Comparison of ENCODE assay signal across 25 mouse cellular contexts in the genomic region with DNA sequence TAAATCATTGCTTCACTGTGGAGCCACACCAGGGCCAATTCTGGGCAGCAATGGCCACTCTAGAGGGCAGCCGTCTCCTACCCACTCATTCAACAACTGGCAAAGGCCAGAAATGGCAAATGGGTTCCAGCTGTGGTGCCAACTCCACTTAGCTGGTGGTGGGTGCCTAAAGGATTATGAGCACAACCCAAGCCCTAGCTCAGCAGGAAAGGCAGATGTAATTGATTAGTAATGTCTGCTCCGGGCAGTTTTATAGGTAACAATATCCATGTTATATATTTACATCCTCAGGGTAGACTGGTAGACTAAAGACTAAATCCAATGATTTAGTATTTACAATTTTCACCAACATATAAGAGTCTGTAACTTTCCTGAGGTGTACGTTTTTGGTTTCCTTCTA. TPM values are rescaled to one million over a fixed set of nuclear protein-coding genes. Genes with fewer than 3 reads are reported as not detected.
DNase-seq lines count a peak whose midpoint lies in the region; ATAC-seq and TF ChIP-seq lines count a peak whose summit lies in the region.
"Had no signal": no experiment of that assay in that cellular context is flagged by ENCODE, and none has a peak within 500 bp of the region (broad histone marks: within the 10 kb centered on the region; RNA-seq: fewer than 3 reads in every experiment).

No protein-coding gene starts in this region.

- no peaks in the 10 kb centered on the region for H3K36me3 ChIP-seq in lung, postnatal 0 days (ENCODE audit: insufficient read depth, low read length)
- peaks cover 3% of the 10 kb centered on the region; the same call in 1 of the 2 replicates for H3K36me3 ChIP-seq in limb, embryonic 10.5 days
- H3K36me3 ChIP-seq in myocyte (ENCODE audit: control insufficient read depth, insufficient read depth) = no peaks in the 10 kb centered on the region
- H3K36me3 ChIP-seq: forebrain, embryonic 10.5 days; forebrain, embryonic 15.5 days; hindbrain, embryonic 15.5 days; limb, embryonic 15.5 days; liver, embryonic 13.5 days; midbrain, embryonic 12.5 days; neural tube, embryonic 13.5 days had no signal

- peak overlapping the region; percentile 34 for H3K4me3 ChIP-seq in gastrocnemius, adult 2 months
- no peak overlapping the region for H3K4me3 ChIP-seq in lung, postnatal 0 days (ENCODE audit: low read depth, low read length)
- no peak overlapping the region for H3K4me3 ChIP-seq in limb, embryonic 10.5 days
- no peak overlapping the region for H3K4me3 ChIP-seq in myocyte
- H3K4me3 ChIP-seq: forebrain, embryonic 10.5 days; forebrain, embryonic 15.5 days; heart, embryonic 10.5 days; hindbrain, embryonic 15.5 days; limb, embryonic 15.5 days; liver, embryonic 13.5 days; midbrain, embryonic 12.5 days; neural tube, embryonic 13.5 days had no signal

- H3K9me3 ChIP-seq in lung, postnatal 0 days (ENCODE audit: low read length) = no peaks in the 10 kb centered on the region
- H3K9me3 ChIP-seq in limb, embryonic 10.5 days (replicated peaks) = no peaks in the 10 kb centered on the region
- H3K9me3 ChIP-seq: forebrain, embryonic 10.5 days; forebrain, embryonic 15.5 days; heart, embryonic 10.5 days; hindbrain, embryonic 15.5 days; limb, embryonic 15.5 days; liver, embryonic 13.5 days; midbrain, embryonic 12.5 days; neural tube, embryonic 13.5 days had no signal

- peaks cover 25% of the 10 kb centered on the region; the same call in 1 of the 2 replicates for H3K4me1 ChIP-seq in lung, postnatal 0 days (ENCODE audit: insufficient read depth, low read depth, low read length)
- H3K4me1 ChIP-seq in limb, embryonic 10.5 days = peaks cover 56% of the 10 kb centered on the region

- intact Hi-C loops in gastrocnemius, adult 2 months (cut with DNase I) = no loop called here

- no peaks in the 10 kb centered on the region for H3K79me2 ChIP-seq in myocyte (ENCODE audit: control insufficient read depth, insufficient read depth)

- no peak for DNase-seq in gastrocnemius, adult 2 months
- no peak for DNase-seq in gastrocnemius, postnatal 10 days
- no peak for DNase-seq in lung, postnatal 0 days (ENCODE audit: low spot score)
- no peak for DNase-seq in lung, postnatal 14 days
- no peak for DNase-seq in limb, embryonic 10.5 days (ENCODE audit: low spot score)
- DNase-seq in layer of hippocampus, postnatal 10 days (ENCODE audit: low spot score in 2 of 2) = no peak
- DNase-seq in thymus, postnatal 25 days = no peak
- DNase-seq: adrenal gland, adult 8-10 months; cerebellum, adult 11 months; cerebellum, adult 9-11 months; kidney, adult 18-20 months; liver, embryonic 13.5 days; lung, adult 18-20 months; lung, postnatal 10 days; right cerebral cortex, postnatal 14 days had no signal

- TF ChIP-seq POLR2A in myocyte (IDR thresholded peaks at IDR 0.05; ENCODE audit: insufficient read length, low read depth) = no peak

- H3K27me3 ChIP-seq in lung, postnatal 0 days (replicated peaks; ENCODE audit: insufficient read depth, low read length) = no peaks in the 10 kb centered on the region
- H3K27me3 ChIP-seq in limb, embryonic 10.5 days (ENCODE audit: low read depth, poor library complexity, severe bottlenecking) = no peaks in the 10 kb centered on the region
- H3K27me3 ChIP-seq in myocyte (ENCODE audit: control insufficient read depth, insufficient read depth, insufficient read length) = no peaks in the 10 kb centered on the region
- H3K27me3 ChIP-seq: forebrain, embryonic 15.5 days; hindbrain, embryonic 15.5 days; limb, embryonic 15.5 days; liver, embryonic 13.5 days; midbrain, embryonic 12.5 days; neural tube, embryonic 13.5 days had no signal

- no peak overlapping the region for H3K4me2 ChIP-seq in lung, postnatal 0 days (replicated peaks; ENCODE audit: low read depth, low read length)
- H3K4me2 ChIP-seq in myocyte (ENCODE audit: low read depth) = peak overlapping the region; percentile 10
- H3K4me2 ChIP-seq: forebrain, embryonic 15.5 days; hindbrain, embryonic 15.5 days; limb, embryonic 15.5 days; liver, embryonic 13.5 days; midbrain, embryonic 12.5 days; neural tube, embryonic 13.5 days had no signal

- no peak overlapping the region for H3K9ac ChIP-seq in lung, postnatal 0 days (replicated peaks; ENCODE audit: low read depth)
- H3K9ac ChIP-seq: forebrain, embryonic 15.5 days; hindbrain, embryonic 15.5 days; limb, embryonic 15.5 days; liver, embryonic 13.5 days; midbrain, embryonic 12.5 days; neural tube, embryonic 13.5 days had no signal

- no peak overlapping the region for H3ac ChIP-seq in myocyte (ENCODE audit: control insufficient read depth, insufficient read length)

- TF ChIP-seq CTCF in gastrocnemius, adult 2 months (IDR thresholded peaks at IDR 0.05) = no peak
- no peak for TF ChIP-seq CTCF in lung, postnatal 0 days (IDR thresholded peaks at IDR 0.05)

- WGBS in lung, postnatal 0 days = 81% methylated on average over 3 of the region's 3 CpGs
- WGBS in limb, embryonic 10.5 days = 54% methylated on average over 3 of the region's 3 CpGs

- H3K27ac ChIP-seq in gastrocnemius, adult 2 months = peak overlapping the region; percentile 82
- 0 out of 2 replicates have a peak overlapping the region, but pooled peaks have one; percentile 14 for H3K27ac ChIP-seq in lung, postnatal 0 days (ENCODE audit: low read length)
- peak overlapping the region; percentile 66; the same call in 1 of the 2 replicates for H3K27ac ChIP-seq in limb, embryonic 10.5 days
- H3K27ac ChIP-seq: forebrain, embryonic 10.5 days; forebrain, embryonic 15.5 days; heart, embryonic 10.5 days; hindbrain, embryonic 15.5 days; limb, embryonic 15.5 days; liver, embryonic 13.5 days; midbrain, embryonic 12.5 days; neural tube, embryonic 13.5 days had no signal

- no peak for ATAC-seq in lung, postnatal 0 days
- ATAC-seq: activated CD4-positive, CD25-positive, alpha-beta regulatory T cell, adult 4 months; forebrain, embryonic 15.5 days; inflammation-experienced regulatory T-cells, adult 6 months had no signal

- TF ChIP-seq EP300 in lung, postnatal 0 days (IDR thresholded peaks at IDR 0.05) = no peak

TF ChIP-seq in myocyte, 11 proteins besides CTCF, POLR2A, EP300 and RAD21:
- no peak for TF ChIP-seq REST (IDR thresholded peaks at IDR 0.05; ENCODE audit: insufficient read depth, insufficient read length)
- TF ChIP-seq CEBPB (IDR thresholded peaks at IDR 0.05; ENCODE audit: insufficient read depth, poor library complexity, severe bottlenecking) = no peak
- TF ChIP-seq SRF (IDR thresholded peaks at IDR 0.05; ENCODE audit: control insufficient read depth, insufficient read length, low read depth) = no peak
- no peak for TF ChIP-seq MAX (IDR thresholded peaks at IDR 0.05; ENCODE audit: low read depth)
- TF ChIP-seq MYOG (IDR thresholded peaks at IDR 0.05; ENCODE audit: control insufficient read depth in 1 of 3, insufficient read depth in 1 of 3, insufficient read length in 2 of 3, low read depth in 2 of 3) = no peak
- TF ChIP-seq MYOD1 (IDR thresholded peaks at IDR 0.05; ENCODE audit: control insufficient read depth in 1 of 3, insufficient read length in 2 of 3, low read depth in 2 of 3) = no peak
- TF ChIP-seq E2F4 (IDR thresholded peaks at IDR 0.05; ENCODE audit: insufficient read depth) = no peak
- TF ChIP-seq POLR2AphosphoS2 (IDR thresholded peaks at IDR 0.05; ENCODE audit: insufficient read length, low read depth) = no peak
- TF ChIP-seq TCF12 (IDR thresholded peaks at IDR 0.05; ENCODE audit: insufficient read depth, poor library complexity, severe bottlenecking) = no peak
- no peak for TF ChIP-seq TCF3 (IDR thresholded peaks at IDR 0.05; ENCODE audit: insufficient read length, low read depth)
- TF ChIP-seq USF1 (IDR thresholded peaks at IDR 0.05; ENCODE audit: low read depth) = no peak

RNA-seq across cellular contexts. Expression of a gene that starts 6.7 kb away (rescaled TPM):
- 10 to 100 TPM; 21.8 to 41.9 TPM for total RNA-seq in gastrocnemius, adult 2 months (2021)
- total RNA-seq in gastrocnemius, postnatal 10 days (2021) = 100 to 1,000 TPM; 109 to 119 TPM
- 136 and 158 TPM in 2 replicates for polyA plus RNA-seq in lung, postnatal 0 days (2015; fragmentation: Nextera tagmentation; extraction: Ambion mirVana)
- polyA plus RNA-seq in limb, embryonic 10.5 days (2016; fragmentation: Nextera tagmentation; extraction: Ambion mirVana) = 61.2 and 78.5 TPM in 2 replicates
- 227 TPM for polyA plus RNA-seq in myocyte (2012; fragmentation: generic; extraction: Trizol)
- total RNA-seq in layer of hippocampus, postnatal 10 days (2021) = 10 to 100 TPM; 79.8 to 84.6 TPM

Comparison
In these comparisons a context has a peak if more than half of its experiments do, and no peak if none do; other contexts are left out.
1. H3K27ac ChIP-seq: peak in every context shown above with its lines; median percentile 82 in gastrocnemius, adult 2 months; 66 in limb, embryonic 10.5 days; 14 in lung, postnatal 0 days.